Mouse (Mus musculus) cerebellum, postnatal 4 days (tissue): Measurements from ENCODE around the gene 1700029I15Rik.

Experiments
- DNase-seq, 2 experiments: peaks; one replicate each; pipeline ENCODE4 v3.0.0; 2022; ENCODE audit warnings: low spot score in 2 of 2, mixed read lengths in 1 of 2

The 1700029I15Rik gene

DNA sequence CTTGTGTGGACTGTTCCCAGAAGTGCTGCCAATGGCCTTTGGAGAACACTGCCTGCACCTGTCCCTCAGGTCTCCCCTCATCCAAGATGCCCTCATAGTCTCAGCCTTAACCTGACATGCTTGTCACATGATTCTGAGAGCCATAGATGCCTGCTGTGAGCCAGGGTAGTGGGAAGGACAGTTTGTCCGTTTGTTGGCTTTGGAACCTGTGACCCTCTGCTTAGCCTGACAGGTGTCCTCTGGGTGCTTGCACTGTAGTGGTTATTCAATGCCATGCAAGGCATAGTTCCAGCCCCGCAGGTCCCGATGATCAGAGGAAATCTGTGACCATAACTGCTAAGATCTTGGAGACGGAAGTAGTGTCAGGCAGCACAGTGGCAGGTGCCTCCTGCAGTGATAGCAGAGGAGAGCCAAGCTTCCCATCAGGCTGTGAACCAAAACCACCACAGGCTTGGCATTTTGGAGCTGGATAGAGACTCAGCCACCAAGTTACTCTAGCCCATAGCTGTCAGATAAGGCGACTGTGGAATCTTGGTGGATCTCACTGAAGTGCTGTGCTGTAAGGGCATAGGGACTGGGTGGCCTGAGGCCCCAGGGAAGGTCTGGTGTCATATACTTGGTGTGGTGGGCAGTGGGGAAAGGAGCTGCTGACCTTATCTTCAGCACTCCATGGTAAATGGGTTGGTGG lies at the start of gene 1700029I15Rik:
1700029I15Rik (plus strand) TSS at position 638 of the 688 bp plus-strand sequence.
- no peak for DNase-seq

- DNase-seq: no peak
Measured at GRCm38 (mm10) chr2:92342418-92342817, 39.9 kb upstream of the 1700029I15Rik start.

DNA sequence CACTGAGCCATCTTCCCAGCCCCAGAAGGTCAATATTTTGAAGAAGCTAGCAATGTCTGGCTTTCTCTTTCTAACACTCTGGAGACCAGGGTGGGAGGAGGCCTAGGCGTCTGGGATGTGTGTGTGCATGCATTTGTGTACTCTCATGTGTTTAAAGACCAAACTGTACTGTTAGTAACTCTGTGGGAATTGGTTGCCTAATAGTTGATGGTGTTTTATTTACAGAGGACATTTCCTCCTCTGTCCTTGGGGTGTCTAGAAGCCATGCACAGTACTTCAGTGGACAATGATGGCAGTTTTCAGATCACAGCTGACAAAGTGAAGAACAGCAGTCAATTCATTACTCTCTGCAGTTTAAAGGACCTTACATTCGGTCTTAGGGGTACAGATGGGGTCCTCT lies 35.1 kb upstream of the 1700029I15Rik start:
- no peak for DNase-seq

- DNase-seq: no peak
Measured at GRCm38 (mm10) chr2:92349589-92350425, 32.5 kb upstream of the 1700029I15Rik start.

DNA sequence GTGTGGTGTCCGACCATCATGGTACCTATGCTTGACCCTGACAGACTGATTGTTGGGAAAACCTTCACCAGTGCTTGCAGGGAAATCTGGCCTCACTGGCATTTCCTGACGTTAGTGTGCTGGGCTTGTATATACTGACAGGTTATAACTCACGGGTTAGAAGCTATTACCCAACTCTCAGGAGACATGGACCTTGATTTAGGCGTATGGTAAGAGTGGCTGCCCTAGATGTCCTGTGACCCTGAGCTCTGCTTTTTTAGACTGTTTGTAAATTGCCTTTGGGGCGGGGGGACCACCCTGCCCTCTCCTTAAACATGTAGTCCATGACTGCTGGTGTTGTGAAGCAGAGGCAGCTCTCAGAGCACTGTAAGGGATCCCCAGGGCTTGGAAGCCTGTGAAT lies 31.7 kb upstream of the 1700029I15Rik start:
- no peak for DNase-seq

DNA sequence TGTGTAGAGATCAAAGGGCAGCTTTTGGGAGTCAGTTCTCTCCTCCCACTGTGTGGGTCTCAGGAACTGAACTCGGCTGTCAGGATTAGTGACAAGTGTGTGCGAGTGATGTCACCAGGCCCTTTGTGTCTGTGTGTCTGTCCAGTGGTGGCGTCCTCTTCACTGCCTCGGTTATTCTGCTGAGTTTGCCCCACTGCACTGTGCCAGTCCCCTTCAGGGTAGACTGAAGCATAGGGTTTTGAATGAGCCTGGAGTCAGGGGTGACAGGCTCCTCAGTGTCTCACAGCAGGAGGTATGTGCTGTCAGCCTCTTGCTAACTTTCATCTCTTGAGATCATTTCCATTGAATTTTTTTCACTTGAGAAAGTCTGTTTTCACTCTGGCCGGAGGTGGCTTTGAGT lies 28.9 kb upstream of the 1700029I15Rik start:
- DNase-seq: no peak

- no peak for DNase-seq
Measured at GRCm38 (mm10) chr2:92354224-92354623, 28.1 kb upstream of the 1700029I15Rik start.

DNA sequence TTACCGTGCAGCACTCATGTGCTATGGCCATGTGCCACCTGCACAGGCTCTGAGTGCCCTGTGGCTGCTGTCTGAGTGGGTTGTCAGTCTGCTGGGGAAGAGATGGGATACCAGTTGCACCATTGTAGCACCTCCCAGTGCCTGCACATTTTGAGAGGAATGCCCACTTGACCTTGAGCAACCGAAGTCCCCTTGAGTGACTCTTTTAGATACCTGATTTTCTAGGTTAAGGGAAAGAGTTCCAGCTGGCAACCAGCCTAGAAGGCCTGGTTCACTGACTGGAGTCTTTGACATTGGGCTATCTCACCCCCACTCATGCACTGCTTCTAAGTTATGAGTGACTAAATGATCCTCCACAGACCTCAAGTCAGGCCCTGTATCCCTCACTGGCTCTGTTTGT lies 23.0 kb upstream of the 1700029I15Rik start:
- DNase-seq: no peak

- peak in 1 of 2 experiments; percentile 41 for DNase-seq
Measured at GRCm38 (mm10) chr2:92360186-92360823, 22.0 kb upstream of the 1700029I15Rik start.

DNA sequence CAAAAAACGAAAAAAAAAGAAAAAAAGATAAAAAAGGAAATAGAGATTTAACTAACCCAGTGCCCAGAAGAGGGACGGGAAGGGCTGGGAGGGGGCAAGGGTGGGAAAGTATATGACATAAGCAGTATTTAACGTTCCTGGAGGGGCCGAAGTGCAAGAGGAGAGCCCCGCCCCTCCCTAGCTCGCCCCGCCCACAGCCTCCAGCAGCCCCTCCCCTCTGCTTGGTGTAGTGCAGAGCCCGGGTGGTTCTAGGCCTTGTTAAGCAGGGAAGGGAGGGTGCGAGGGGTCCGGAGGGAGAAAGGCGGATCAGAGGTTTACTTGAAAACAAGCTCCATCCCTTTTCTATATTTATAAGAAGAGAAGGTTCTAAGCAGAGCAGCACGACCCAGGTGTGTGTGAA lies 21.4 kb upstream of the 1700029I15Rik start:
- no peak for DNase-seq

DNA sequence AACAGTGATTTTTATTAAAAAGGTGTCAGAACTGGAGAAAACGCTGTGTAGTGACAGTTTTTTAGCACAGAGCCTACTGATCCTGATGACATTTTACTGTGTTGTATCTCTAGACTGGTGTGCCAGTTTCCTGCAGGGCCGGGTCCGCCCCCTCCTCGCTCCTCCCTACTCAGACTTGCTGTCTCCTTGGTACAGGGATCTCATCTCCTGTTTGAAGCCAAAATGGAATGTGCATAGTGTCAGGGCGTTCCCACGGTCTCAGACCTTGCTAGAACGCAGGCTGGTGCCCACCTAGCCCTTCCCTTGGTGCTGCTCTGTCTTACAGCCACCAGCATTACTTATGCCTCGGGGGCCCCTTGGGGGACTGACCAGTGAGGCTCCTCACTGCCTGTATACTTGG lies 20.5 kb upstream of the 1700029I15Rik start:
- peak in 1 of 2 experiments; percentile 17 for DNase-seq

DNA sequence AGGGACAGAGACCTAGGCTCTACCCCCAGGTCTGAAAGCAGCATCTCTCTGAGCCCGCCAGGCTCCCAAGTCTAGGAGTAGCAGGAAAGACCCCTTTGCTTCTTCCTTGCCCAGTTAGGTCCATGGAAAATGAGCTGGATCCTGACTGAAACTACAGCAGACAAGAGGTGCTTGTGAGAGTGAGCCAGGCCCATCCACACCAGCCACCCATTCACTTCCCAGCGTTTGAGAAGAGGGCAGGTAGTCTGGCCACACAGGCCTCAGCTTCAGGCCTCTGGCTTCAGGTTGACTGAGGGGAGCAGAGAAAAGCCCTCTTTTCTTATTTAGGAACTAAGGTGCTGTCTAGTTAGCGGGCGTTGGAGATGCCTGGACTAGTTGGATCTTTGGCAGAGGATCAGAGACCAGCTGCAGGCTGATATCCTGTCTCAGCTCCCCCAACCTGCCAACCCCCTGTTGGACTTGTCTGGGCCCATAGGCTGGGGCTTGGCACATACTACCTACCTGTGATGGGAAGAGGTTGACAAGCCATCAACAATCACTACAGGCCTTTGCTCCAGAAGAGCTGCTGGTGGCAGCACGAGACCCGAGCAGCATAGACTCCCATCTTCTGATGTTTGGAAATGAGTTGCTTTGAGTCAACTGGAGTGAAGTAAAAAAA lies 19.6 kb upstream of the 1700029I15Rik start:
- no peak for DNase-seq

GRCm38 (mm10) chr2:92364086-92364485 lies 18.3 kb upstream of the 1700029I15Rik start:
- no peak for DNase-seq

- no peak for DNase-seq
Measured at GRCm38 (mm10) chr2:92365568-92365967, 16.8 kb upstream of the 1700029I15Rik start.

GRCm38 (mm10) chr2:92367383-92368029 lies 14.8 kb upstream of the 1700029I15Rik start:
- DNase-seq: no peak

DNA sequence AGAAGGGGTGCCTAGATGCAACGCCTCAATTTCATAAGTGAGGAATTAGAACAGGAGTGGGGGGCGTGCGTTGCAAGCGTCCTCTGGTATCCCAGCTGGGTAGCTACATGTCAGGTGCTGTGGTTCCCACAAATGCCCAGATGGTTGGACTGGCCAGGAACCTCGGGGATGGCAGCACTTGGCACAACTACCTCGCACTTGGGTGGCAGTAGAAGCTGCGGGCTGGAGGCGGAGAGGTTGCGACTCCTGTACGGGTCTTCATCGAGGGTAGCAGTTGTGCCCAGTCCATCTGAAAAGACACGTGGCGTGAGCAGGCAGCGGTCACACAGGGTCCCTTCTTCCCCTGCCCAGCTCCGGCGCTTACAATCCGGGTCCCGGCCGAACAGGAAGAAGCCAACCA lies 12.0 kb upstream of the 1700029I15Rik start:
- no peak for DNase-seq

DNA sequence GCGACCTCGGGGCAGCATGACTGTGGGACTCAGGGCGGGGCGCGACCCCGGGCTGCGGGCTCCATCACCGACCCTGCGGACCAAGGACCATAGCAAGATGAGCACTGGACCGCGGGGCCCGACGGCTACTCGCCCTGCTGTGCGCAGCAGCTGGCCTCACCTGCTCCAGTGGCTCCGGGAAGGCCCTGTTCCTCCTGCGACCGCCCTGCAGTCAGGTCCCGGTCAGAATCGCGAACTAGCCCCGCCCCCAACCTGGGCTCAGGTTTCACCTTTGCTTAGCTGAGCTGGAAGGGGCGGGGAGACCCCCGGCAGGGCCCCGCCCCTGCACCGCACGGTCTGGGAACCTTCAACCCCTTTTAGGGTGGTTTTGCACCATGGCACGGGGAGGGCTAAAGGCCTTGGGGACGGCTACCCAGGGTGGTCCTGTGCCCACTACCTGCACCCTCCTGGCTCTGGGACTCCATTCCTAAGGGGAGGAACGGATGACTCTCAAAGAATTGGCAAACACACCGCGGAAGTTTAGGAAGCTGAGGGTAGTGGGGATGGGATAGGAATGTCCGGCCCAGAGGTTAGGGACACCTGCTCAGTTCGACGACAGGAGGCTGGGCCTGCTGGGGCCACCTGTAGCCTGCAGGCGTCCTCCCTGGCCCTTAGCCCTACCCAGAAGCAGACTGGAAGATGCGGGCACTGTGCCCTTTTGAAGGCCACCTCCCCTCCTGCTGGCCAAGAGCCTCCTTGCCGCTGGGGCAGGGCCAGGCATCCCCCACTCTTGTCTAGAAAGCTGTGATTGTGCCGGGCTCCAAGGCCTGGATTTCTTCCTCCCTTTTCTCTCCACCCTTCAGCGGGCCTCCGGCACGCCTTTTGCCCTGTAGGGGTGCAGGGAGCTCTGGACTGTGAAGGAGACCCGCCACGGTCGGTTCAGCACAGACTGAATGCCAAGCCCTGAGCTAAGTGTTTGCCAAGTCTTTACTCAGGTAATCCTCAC lies 11.2 kb upstream of the 1700029I15Rik start:
- no peak for DNase-seq

GRCm38 (mm10) chr2:92371971-92372690 lies 10.2 kb upstream of the 1700029I15Rik start:
- no peak for DNase-seq

GRCm38 (mm10) chr2:92372767-92373436 lies 9.4 kb upstream of the 1700029I15Rik start:
- no peak for DNase-seq
